15 mouse cellular contexts compared by ENCODE assay signal in genomic region chr16:45942169-45942891, GRCm38 (mm10). TPM values are rescaled to one million over a fixed set of nuclear protein-coding genes. Genes with fewer than 3 reads are reported as not detected.
DNase-seq lines count a peak whose midpoint lies in the region; ATAC-seq and TF ChIP-seq lines count a peak whose summit lies in the region.
"Had no signal": no experiment of that assay in that cellular context is flagged by ENCODE, and none has a peak within 500 bp of the region (broad histone marks: within the 10 kb centered on the region; RNA-seq: fewer than 3 reads in every experiment).

No protein-coding gene starts in this region.

- H3K9me3 ChIP-seq in midbrain, embryonic 10.5 days (replicated peaks): no peaks in the 10 kb centered on the region
- H3K9me3 ChIP-seq: kidney, embryonic 15.5 days; lung, embryonic 15.5 days had no signal

- no peaks in the 10 kb centered on the region for H3K79me3 ChIP-seq in C2C12 (ENCODE audit: low read depth)

- no peak overlapping the region for H3K27ac ChIP-seq in midbrain, embryonic 10.5 days (replicated peaks)
- H3K27ac ChIP-seq: kidney, embryonic 15.5 days; liver, embryonic 12.5 days; lung, embryonic 15.5 days had no signal

- intact Hi-C loops in heart, postnatal 36 days (cut with DNase I): no loop called here

- 88% methylated on average over 8 of the region's 8 CpGs for WGBS in midbrain, embryonic 10.5 days

- no peaks in the 10 kb centered on the region for H3K27me3 ChIP-seq in C2C12 (ENCODE audit: control insufficient read depth, insufficient read depth, insufficient read length)
- H3K27me3 ChIP-seq in midbrain, embryonic 10.5 days (ENCODE audit: low read depth, poor library complexity, severe bottlenecking): no peaks in the 10 kb centered on the region
- H3K27me3 ChIP-seq: kidney, embryonic 15.5 days; liver, embryonic 12.5 days; lung, embryonic 15.5 days had no signal

- H3K4me1 ChIP-seq in midbrain, embryonic 10.5 days: no peaks in the 10 kb centered on the region; the same call in 1 of the 2 replicates
- H3K4me1 ChIP-seq: liver, embryonic 12.5 days; lung, embryonic 15.5 days had no signal

- no peaks in the 10 kb centered on the region for H3K36me3 ChIP-seq in C2C12 (ENCODE audit: control insufficient read depth, insufficient read depth)
- H3K36me3 ChIP-seq in midbrain, embryonic 10.5 days: no peaks in the 10 kb centered on the region
- H3K36me3 ChIP-seq: kidney, embryonic 15.5 days; liver, embryonic 12.5 days; lung, embryonic 15.5 days had no signal

- H3K4me3 ChIP-seq in C2C12 (ENCODE audit: insufficient read depth, poor library complexity, severe bottlenecking): no peak overlapping the region
- H3K4me3 ChIP-seq in midbrain, embryonic 10.5 days: no peak overlapping the region
- H3K4me3 ChIP-seq: kidney, embryonic 15.5 days; liver, embryonic 12.5 days; lung, embryonic 15.5 days had no signal

- no peak for TF ChIP-seq CTCF in C2C12 (IDR thresholded peaks at IDR 0.05; ENCODE audit: control insufficient read depth, insufficient read depth, insufficient read length)

- peak; percentile 90 for DNase-seq in 416B (ENCODE audit: low read depth)
- no peak for DNase-seq in midbrain, embryonic 10.5 days (ENCODE audit: low spot score)
- no peak for DNase-seq in cerebellum, postnatal 14 days
- DNase-seq in heart, postnatal 36 days: no peak
- DNase-seq: cerebellum, adult 18-20 months; gastrocnemius, postnatal 10 days; retina, postnatal 1 day; thymus, postnatal 14 days had no signal

- H3ac ChIP-seq in C2C12 (ENCODE audit: control insufficient read depth, insufficient read length, low read depth): no peak overlapping the region

- peak; percentile 96 for ATAC-seq in activated CD4-positive, CD25-positive, alpha-beta regulatory T cell, adult 4 months
- peak; percentile 97 for ATAC-seq in inflammation-experienced regulatory T-cells, adult 6 months
- ATAC-seq: liver, embryonic 12.5 days had no signal

- H3K79me2 ChIP-seq in C2C12 (ENCODE audit: control insufficient read depth, insufficient read depth): no peaks in the 10 kb centered on the region

TF ChIP-seq in C2C12, 6 proteins besides CTCF, POLR2A, EP300 and RAD21:
- peak; percentile 46 for TF ChIP-seq CEBPB (IDR thresholded peaks at IDR 0.05; ENCODE audit: low read depth)
- TF ChIP-seq FOSL1 (IDR thresholded peaks at IDR 0.05; ENCODE audit: insufficient read depth, low read length, poor library complexity, severe bottlenecking): no peak

RNA-seq across cellular contexts. Expression of gene Phldb2, which starts 11.1 kb away (rescaled TPM):
- polyA plus RNA-seq in C2C12 (2012; fragmentation: generic; extraction: Trizol): 33.0 TPM
- not detected for polyA plus RNA-seq in activated CD4-positive, CD25-positive, alpha-beta regulatory T cell, adult 4 months (2017; shearing (Covaris generic))
- polyA plus RNA-seq in inflammation-experienced regulatory T-cells, adult 6 months (2017; shearing (Covaris generic)): under 1 TPM in 1 of 3 experiments, not detected in 2; 0.15 TPM
- 31.4 and 33.4 TPM in 2 replicates for polyA plus RNA-seq in midbrain, embryonic 10.5 days (2016; fragmentation: Nextera tagmentation; extraction: Ambion mirVana)
- total RNA-seq in heart, postnatal 36 days (2021): 10 to 100 TPM; 14.8 to 16.4 TPM
- total RNA-seq: neutrophil, adult 5-6 weeks had no signal

Comparison
In these comparisons a context has a peak if more than half of its experiments do, and no peak if none do; other contexts are left out.
1. RNA of gene Phldb2, which starts 11.1 kb away (polyA plus RNA-seq): 33.0 TPM in C2C12 (single experiment) and 31.4 to 33.4 TPM in midbrain, embryonic 10.5 days; 0.15 TPM in inflammation-experienced regulatory T-cells, adult 6 months and not detected in activated CD4-positive, CD25-positive, alpha-beta regulatory T cell, adult 4 months; every median in the first group is over 10 times any median in the second.